Mouse (Mus musculus) bone marrow macrophage, adult 2 months (primary cell): ENCODE data around the gene Gm39566.

Source experiments
- CTCF ChIP-seq: IDR thresholded peaks from 2 replicates; pipeline ENCODE4 v1.5.1; 2012; ENCODE audit warnings: low read depth, mild to moderate bottlenecking, low read length, moderate library complexity
- POLR2A ChIP-seq: IDR thresholded peaks from 2 replicates; pipeline ENCODE4 v1.6.1; 2012; ENCODE audit warnings: mild to moderate bottlenecking, low read depth, low read length, borderline replicate concordance

- TF ChIP-seq CTCF (no peak), POLR2A (no peak)
Observed at GRCm38 (mm10) chr11:69795983-69796435, 19.1 kb downstream of the Gm39566 start.
